Mouse (Mus musculus) CH12F3 (cell line): ENCODE data around the gene Tfap2b.

Source experiments
- in situ Hi-C: fragments of 300-500 bp; cut with MboI; formaldehyde crosslinking; loops from 2 replicates; pipeline ENCODE4 v1.14.3; 2020; ENCODE audit warnings: low sequenced_read_pairs

Tfap2b gene

GRCm38 (mm10) chr1:19231574-19232080 is 22.9 kb downstream of the Tfap2b start:
- in situ Hi-C loops, result no loop called here

GRCm38 (mm10) chr1:19232743-19233142 is 24.0 kb downstream of the Tfap2b start:
- in situ Hi-C loops, result no loop called here

- in situ Hi-C loops, result no loop called here
These were observed 25.1 kb downstream of the Tfap2b start for GRCm38 (mm10) chr1:19233857-19234256.

GRCm38 (mm10) chr1:19234432-19235205 is 25.9 kb downstream of the Tfap2b start:
- in situ Hi-C loops, result no loop called here

- in situ Hi-C loops, result no loop called here
These were observed 27.3 kb downstream of the Tfap2b start for GRCm38 (mm10) chr1:19236051-19236450.

GRCm38 (mm10) chr1:19236591-19236990 is 27.9 kb downstream of the Tfap2b start:
- in situ Hi-C loops, result no loop called here

- in situ Hi-C loops, result no loop called here
These were observed 28.3 kb downstream of the Tfap2b start for GRCm38 (mm10) chr1:19237061-19237460.

- in situ Hi-C loops, result no loop called here
These were observed 29.2 kb downstream of the Tfap2b start for GRCm38 (mm10) chr1:19237721-19238410.

GRCm38 (mm10) chr1:19240054-19240453 is 31.3 kb downstream of the Tfap2b start:
- in situ Hi-C loops, result no loop called here

GRCm38 (mm10) chr1:19241316-19241715 is 32.6 kb downstream of the Tfap2b start:
- in situ Hi-C loops, result no loop called here

GRCm38 (mm10) chr1:19242021-19242420 is 33.3 kb downstream of the Tfap2b start:
- in situ Hi-C loops, result no loop called here

- in situ Hi-C loops, result no loop called here
These were observed 36.3 kb downstream of the Tfap2b start for GRCm38 (mm10) chr1:19245032-19245431.

- in situ Hi-C loops, result no loop called here
These were observed 42.6 kb downstream of the Tfap2b start for GRCm38 (mm10) chr1:19251286-19251685.

- in situ Hi-C loops, result no loop called here
These were observed 60.9 kb downstream of the Tfap2b start for GRCm38 (mm10) chr1:19269596-19269995.
